Mouse (Mus musculus): ENCODE results near the gene Wipf3. TPM values are rescaled to one million over a fixed set of nuclear protein-coding genes. Genes with fewer than 3 reads are reported as not detected.

Gene Wipf3
- polyA plus RNA-seq, 1 experiment from 2014 or later: 0.72 TPM

DNA sequence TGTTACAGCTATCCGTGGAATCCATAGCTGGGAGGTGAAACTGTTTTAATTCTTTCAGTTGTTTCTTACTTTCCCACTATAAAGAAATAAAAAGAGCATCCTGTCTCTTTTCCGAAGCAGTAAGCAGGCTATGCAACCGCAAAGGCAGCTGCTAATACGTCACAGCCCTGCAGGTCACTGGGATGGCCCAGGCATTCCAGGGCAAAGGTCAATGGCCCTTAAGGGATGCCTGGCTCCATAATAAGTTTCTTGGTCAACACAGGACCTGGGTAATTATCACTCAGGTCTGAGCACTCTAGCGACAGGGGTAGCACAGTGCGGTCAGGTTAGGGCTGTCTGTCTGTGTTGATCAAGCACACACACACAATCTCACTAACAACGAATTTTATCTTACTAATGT is 61.7 kb downstream of the Wipf3 start:
- Histone ChIP-seq H3K4me3 (no peak overlapping the region), H3K4me1 (peaks cover 28% of the 10 kb centered on the region), H3K36me3 (replicated peaks) (no peaks in the 10 kb centered on the region), H3K9me3 (no peaks in the 10 kb centered on the region), H3K27ac (no peak overlapping the region), H3K27me3 (ENCODE audit: poor library complexity, severe bottlenecking) (peaks cover 17% of the 10 kb centered on the region)
- DNase-seq (ENCODE audit: extremely low spot score, low spot score): no peak
- 69% methylated on average over 7 of the region's 7 CpGs for WGBS

DNA sequence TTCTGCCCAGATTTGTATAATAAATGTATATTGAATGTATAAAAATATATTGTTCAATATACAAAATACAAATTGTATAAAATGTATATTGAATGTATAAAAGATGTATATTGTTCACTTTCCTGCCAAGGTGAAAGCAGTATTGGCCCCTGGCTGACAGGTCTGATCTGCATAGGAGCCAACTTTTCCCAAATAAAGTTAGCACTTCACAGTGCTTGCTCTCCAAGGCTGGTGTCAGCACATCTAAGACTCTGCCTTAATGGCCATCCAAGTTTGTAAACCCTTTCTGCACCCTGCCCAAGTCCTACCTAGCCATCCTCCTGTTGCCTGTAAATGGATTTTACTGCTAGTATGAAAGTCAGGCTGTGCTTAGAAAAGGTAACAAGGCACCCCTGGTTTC is 64.7 kb downstream of the Wipf3 start:
- Histone ChIP-seq H3K4me1 (peaks cover 26% of the 10 kb centered on the region), H3K4me3 (no peak overlapping the region), H3K9me3 (no peaks in the 10 kb centered on the region), H3K27me3 (ENCODE audit: poor library complexity, severe bottlenecking) (no peaks in the 10 kb centered on the region), H3K27ac (peak overlapping the region; percentile 60; the same call in 1 of the 2 replicates), H3K36me3 (replicated peaks) (no peaks in the 10 kb centered on the region)
- DNase-seq (ENCODE audit: extremely low spot score, low spot score): no peak

DNA sequence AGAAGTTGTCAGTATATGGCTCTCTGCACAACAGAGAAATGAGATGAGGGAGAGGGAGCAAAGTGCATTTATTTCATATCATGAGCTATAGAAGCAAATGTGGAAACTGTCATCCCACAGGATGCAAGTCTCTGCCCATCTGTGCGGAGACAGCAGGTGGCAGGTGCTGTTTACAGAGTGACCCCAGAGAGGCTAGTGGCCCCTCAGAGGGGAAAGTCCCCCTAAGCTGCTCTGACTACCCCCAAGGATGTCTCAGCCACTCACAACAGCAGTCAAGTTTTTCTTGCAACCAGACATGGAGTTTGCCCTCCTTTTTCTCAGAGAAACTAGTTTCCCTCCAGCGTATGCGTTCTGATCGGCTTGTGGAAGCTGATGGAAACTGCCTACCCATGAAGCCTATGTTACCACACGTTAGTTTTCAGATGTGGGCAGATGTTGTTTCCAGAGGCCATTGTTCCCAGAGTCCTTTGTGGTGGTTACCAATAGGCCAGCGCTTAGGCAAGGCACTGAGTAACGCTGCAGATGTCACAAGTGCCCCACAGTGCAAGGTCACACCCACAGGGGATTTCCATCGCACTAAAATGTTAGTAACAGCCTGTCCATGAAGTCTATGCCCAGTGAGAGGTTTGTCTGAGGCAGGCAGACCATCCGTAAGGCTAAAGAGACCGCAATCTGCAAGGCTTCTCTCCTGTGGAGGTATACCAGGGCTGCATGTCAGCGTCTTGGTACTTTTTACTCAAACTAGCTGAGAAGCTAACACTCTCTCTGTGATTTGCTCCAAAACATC is 65.4 kb downstream of the Wipf3 start:
- Histone ChIP-seq H3K36me3 (replicated peaks) (no peaks in the 10 kb centered on the region), H3K27ac (peak overlapping the region; percentile 60), H3K9me3 (no peaks in the 10 kb centered on the region), H3K4me1 (peaks cover 26% of the 10 kb centered on the region), H3K27me3 (ENCODE audit: poor library complexity, severe bottlenecking) (no peaks in the 10 kb centered on the region), H3K4me3 (no peak overlapping the region)
- WGBS: 72% methylated on average over 11 of the region's 11 CpGs
- no peak for DNase-seq (ENCODE audit: extremely low spot score, low spot score)

DNA sequence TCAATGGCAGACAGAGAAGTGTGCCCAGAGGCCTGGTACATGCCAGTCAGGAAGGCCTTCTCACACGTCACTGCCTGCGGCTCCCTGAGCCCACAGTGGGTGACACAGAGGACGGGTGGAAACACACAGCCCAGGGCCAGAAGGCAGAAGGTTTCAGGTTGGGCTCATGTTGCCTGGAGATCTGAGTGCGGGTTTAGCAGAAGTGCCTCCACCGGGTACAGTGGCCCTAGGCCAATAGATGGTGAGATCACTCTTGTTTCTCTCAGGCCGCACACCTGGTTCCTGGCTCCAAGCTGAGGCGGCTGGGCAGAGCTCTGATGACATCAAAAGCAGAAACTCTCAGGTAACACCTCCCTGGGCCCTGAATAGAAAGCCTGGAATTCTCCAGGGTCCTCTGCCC is 66.8 kb downstream of the Wipf3 start:
- no peaks in the 10 kb centered on the region for H3K9me3 ChIP-seq
- 91% methylated on average over 7 of the region's 7 CpGs for WGBS
- peaks cover 6% of the 10 kb centered on the region; the same call in 1 of the 2 replicates for H3K36me3 ChIP-seq (replicated peaks)
- H3K27ac ChIP-seq: no peak overlapping the region
- H3K27me3 ChIP-seq (ENCODE audit: poor library complexity, severe bottlenecking): no peaks in the 10 kb centered on the region
- no peak for DNase-seq (ENCODE audit: extremely low spot score, low spot score)
- peaks cover 22% of the 10 kb centered on the region for H3K4me1 ChIP-seq
- no peak overlapping the region for H3K4me3 ChIP-seq

DNA sequence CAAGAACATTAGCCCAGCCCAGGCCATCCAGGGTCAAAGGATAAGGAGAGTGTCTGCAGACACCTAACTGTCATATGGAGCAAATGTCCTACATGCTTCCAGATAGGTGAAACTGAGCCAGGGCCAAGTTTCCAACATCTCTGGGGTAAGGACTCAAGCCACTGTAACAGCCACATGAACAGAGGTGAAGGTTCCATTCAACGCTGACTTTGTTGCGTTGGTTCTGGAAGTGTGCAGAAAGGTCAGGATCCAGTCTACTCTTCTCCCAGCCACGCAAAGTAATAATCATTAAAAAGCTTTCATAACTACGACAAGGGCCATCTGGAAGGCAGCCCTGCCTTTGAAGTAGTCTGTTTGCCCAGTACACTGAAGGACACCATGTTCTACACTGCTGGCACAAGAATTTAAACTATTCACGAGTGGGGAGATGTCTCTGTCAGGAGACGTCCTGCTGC is 73.3 kb downstream of the Wipf3 start:
- Histone ChIP-seq H3K27me3 (ENCODE audit: poor library complexity, severe bottlenecking) (0 out of 2 replicates have a peak, but pooled peaks cover 6% of the 10 kb centered on the region), H3K27ac (no peak overlapping the region), H3K9me3 (no peaks in the 10 kb centered on the region), H3K4me3 (no peak overlapping the region), H3K36me3 (replicated peaks) (peaks cover 16% of the 10 kb centered on the region), H3K4me1 (peaks cover 8% of the 10 kb centered on the region)
- 91% methylated on average over 6 of the region's 6 CpGs for WGBS
- no peak for DNase-seq (ENCODE audit: extremely low spot score, low spot score)

DNA sequence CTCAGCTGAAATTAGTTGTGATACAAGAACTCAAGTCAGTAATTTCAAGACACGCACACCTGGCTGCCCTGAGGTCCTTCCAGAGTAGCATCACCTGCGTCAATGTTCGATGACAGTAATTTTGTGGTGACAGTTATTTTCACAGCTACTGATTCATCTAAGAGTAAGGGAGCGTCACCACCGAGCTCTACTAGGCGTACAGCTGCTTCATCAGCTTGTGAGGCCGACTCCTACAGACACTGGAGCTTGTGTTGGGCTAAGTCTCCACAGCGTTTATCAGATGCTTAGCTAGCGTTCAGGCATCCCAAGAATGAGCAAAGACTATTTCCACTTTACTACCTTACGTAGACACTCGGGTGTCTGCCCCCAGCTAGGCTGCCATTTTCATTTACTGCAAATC is 76.9 kb downstream of the Wipf3 start:
- no peaks in the 10 kb centered on the region for H3K9me3 ChIP-seq
- peaks cover 31% of the 10 kb centered on the region for H3K36me3 ChIP-seq (replicated peaks)
- 93% methylated on average over 11 of the region's 11 CpGs for WGBS
- no peak for DNase-seq (ENCODE audit: extremely low spot score, low spot score)
- H3K27ac ChIP-seq: no peak overlapping the region
- 0 out of 2 replicates have a peak, but pooled peaks cover 8% of the 10 kb centered on the region for H3K27me3 ChIP-seq (ENCODE audit: poor library complexity, severe bottlenecking)
- peaks cover 31% of the 10 kb centered on the region for H3K4me1 ChIP-seq
- no peak overlapping the region for H3K4me3 ChIP-seq

DNA sequence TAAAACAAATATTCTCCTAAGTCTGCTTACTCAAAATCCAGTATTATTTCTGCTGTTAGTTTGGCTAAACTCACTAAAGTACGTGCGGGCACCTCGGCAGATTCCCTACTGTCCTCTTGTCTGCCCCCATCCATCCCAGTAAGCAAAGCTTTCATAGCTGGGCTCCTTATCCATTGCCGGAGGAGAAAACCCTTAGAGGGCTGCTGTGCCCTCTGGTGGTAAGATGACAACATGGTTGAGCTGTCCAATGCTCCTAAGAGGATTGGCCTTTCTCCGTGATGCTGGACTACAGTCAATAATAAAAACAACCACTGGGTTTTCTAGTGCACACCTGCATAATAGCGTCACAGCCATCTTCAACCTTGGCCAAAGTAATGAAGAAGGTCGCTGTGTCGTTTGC is 77.6 kb downstream of the Wipf3 start:
- H3K9me3 ChIP-seq: no peaks in the 10 kb centered on the region
- peak; percentile 29 for DNase-seq (ENCODE audit: extremely low spot score, low spot score)
- peaks cover 31% of the 10 kb centered on the region for H3K4me1 ChIP-seq
- no peak overlapping the region for H3K27ac ChIP-seq
- peaks cover 37% of the 10 kb centered on the region for H3K36me3 ChIP-seq (replicated peaks)
- 0 out of 2 replicates have a peak, but pooled peaks cover 8% of the 10 kb centered on the region for H3K27me3 ChIP-seq (ENCODE audit: poor library complexity, severe bottlenecking)
- H3K4me3 ChIP-seq: no peak overlapping the region
- WGBS: 40% methylated on average over 8 of the region's 8 CpGs

DNA sequence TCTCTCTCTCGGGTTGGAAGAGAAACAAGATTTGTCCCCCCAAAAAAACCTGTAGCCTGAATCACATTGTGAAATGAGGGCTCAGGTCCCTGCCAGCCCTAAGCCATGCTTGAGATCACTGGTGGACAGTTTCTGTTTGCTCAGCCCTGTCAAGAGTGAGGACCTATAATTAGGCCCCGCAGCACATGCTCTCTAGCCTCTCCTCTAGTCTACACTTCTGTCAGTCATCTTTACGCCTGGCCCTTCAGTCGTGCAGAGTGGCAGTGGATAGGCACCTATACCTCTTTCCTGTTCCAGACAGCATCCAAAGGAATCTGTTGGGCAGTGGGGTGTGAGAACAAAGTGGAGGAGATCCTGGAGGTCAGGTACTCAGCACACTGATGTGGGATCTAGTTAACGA is 78.4 kb downstream of the Wipf3 start:
- Histone ChIP-seq H3K36me3 (replicated peaks) (peaks cover 41% of the 10 kb centered on the region), H3K9me3 (no peaks in the 10 kb centered on the region), H3K27me3 (ENCODE audit: poor library complexity, severe bottlenecking) (0 out of 2 replicates have a peak, but pooled peaks cover 8% of the 10 kb centered on the region), H3K27ac (peak overlapping the region; percentile 76), H3K4me3 (no peak overlapping the region), H3K4me1 (peaks cover 31% of the 10 kb centered on the region)
- 53% methylated on average over 5 of the region's 5 CpGs for WGBS
- DNase-seq (ENCODE audit: extremely low spot score, low spot score): no peak

DNA sequence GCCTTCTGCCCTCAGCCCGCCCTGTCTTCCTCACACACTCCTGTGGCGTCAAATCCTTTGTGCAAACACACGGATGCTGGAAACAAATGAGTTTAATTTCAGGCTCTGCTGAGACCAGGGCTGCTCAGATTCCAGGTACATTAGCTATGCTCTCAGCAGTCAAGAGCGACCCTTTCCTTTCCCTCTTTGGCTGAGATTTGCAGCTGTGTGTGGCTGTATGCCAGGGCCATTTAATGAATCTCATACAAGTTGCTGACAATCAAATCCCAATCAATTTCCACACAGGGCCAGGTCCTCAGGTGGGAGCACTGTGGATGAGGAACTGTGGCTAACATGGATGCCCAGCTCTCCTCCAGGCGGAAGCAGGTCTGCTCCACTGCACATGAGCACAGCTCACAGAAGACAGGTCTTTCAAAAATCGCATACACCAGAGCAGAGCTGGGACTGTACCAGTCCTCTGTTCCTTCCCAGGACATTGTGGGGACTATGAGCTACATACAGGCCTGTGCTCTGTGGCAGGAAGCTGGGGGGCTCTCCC is 78.9 kb downstream of the Wipf3 start:
- WGBS: 53% methylated on average over 6 of the region's 6 CpGs
- H3K4me3 ChIP-seq: no peak overlapping the region
- DNase-seq (ENCODE audit: extremely low spot score, low spot score): no peak

DNA sequence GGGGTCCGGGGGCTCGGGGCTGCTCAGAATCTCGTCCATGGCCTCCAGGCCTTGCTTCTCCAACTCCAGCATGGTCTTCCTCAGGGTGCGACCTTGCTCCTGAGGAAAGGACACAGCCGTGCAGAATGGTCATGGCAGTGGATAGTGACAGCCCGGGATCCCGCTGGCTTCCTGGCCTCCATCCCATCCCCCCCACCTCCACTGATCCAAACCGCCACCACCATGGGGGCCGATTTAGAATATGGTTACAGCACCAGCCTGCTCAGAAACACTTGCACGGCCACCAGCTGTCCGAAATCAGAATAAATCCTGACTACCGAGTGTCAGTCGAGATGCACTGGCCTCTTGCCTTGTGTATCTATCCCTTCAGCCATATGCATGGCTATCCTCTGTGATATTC is 79.9 kb downstream of the Wipf3 start:
- H3K4me3 ChIP-seq: no peak overlapping the region
- H3K36me3 ChIP-seq (replicated peaks): peaks cover 54% of the 10 kb centered on the region
- H3K4me1 ChIP-seq: peaks cover 31% of the 10 kb centered on the region
- DNase-seq (ENCODE audit: extremely low spot score, low spot score): no peak
- 87% methylated on average over 13 of the region's 13 CpGs for WGBS
- H3K27ac ChIP-seq: peak overlapping the region; percentile 76
- H3K27me3 ChIP-seq (ENCODE audit: poor library complexity, severe bottlenecking): 0 out of 2 replicates have a peak, but pooled peaks cover 8% of the 10 kb centered on the region
- no peaks in the 10 kb centered on the region for H3K9me3 ChIP-seq

More for the DNA sequence above, 78.9 kb downstream of the Wipf3 start:
- H3K27me3 ChIP-seq (ENCODE audit: poor library complexity, severe bottlenecking): 0 out of 2 replicates have a peak, but pooled peaks cover 8% of the 10 kb centered on the region
- peak overlapping the region; percentile 76 for H3K27ac ChIP-seq
- peaks cover 31% of the 10 kb centered on the region for H3K4me1 ChIP-seq
- H3K36me3 ChIP-seq (replicated peaks): peaks cover 44% of the 10 kb centered on the region
- H3K9me3 ChIP-seq: no peaks in the 10 kb centered on the region

DNA sequence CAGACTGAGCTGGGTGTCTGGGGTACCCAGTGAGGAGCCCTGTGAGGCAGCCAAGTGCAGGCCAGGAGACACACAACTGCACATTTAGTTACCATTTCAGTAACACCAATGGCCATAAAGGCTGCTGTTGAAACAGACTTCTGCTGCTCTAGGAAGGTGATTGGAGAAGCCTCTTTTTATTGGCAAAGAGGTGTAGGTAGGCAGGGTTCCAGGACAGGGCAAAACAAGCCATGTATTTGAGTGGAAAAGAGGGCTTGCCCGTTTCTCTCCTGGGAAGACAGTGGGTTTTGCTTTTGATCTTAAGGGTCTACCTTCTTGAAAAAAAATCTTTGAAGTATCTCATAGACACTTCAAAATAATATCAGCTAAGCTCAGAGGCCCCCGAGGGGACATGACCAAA is 82.9 kb downstream of the Wipf3 start:
- Histone ChIP-seq H3K4me1 (peaks cover 28% of the 10 kb centered on the region), H3K36me3 (replicated peaks) (peaks cover 67% of the 10 kb centered on the region), H3K27ac (no peak overlapping the region), H3K4me3 (no peak overlapping the region), H3K9me3 (no peaks in the 10 kb centered on the region), H3K27me3 (ENCODE audit: poor library complexity, severe bottlenecking) (peaks cover 16% of the 10 kb centered on the region; the same call in 1 of the 2 replicates)
- DNase-seq (ENCODE audit: extremely low spot score, low spot score): no peak
- 89% methylated on average over 2 of the region's 2 CpGs for WGBS

DNA sequence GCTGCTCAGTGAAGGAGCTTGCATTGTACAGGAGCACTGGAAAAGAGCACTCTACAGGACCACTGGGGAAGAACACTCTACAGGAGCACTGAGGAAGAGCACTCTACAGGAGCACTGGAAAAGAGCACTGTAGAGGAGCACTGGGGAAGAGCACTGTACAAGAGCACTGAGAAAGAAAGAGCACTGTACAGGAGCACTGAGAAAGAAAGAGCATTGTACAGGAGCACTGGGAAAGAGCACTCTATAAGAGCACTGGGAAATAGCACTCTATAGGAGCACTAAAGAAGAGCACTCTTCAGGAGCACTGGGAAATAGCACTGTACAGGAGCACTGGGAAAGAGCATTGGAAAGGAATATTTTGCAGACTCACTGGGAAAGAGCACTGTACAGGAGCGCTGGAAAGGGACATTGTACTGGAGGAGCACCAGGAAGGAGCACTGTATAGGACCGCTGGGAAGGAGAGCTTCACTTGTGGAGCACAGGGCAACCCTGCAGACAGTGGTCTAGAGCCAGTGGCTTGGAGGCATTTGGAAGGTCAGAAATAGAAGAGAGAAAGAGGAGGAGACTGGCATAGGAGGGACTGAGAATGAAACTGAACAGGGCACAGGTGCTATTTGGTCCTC is 87.2 kb downstream of the Wipf3 start:
- Histone ChIP-seq H3K4me1 (peaks cover 8% of the 10 kb centered on the region), H3K27me3 (ENCODE audit: poor library complexity, severe bottlenecking) (peaks cover 10% of the 10 kb centered on the region; the same call in 1 of the 2 replicates), H3K4me3 (no peak overlapping the region), H3K36me3 (replicated peaks) (peaks cover 75% of the 10 kb centered on the region), H3K9me3 (no peaks in the 10 kb centered on the region), H3K27ac (no peak overlapping the region)
- DNase-seq (ENCODE audit: extremely low spot score, low spot score): no peak
- 86% methylated on average over 2 of the region's 2 CpGs for whole genome bisulfite sequencing

DNA sequence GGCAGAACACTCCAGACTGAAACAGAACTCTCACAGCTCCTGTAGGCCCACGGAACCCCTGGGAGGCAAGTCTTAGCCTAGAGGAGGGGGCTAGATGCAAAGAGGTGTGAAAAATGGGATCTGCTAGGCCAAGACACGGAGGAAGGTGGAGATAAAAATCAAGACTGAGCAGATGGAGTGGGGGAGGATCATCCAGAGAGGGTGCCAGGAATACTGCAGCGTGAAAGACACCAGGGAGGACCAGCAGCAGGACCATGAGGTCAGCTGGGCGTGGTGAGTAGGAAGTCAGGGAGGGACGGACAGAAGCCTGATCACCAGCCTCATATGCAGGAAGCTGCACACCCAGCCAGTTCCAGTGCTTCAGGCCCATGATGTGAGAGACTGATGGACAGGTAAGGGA is 89.4 kb downstream of the Wipf3 start:
- Histone ChIP-seq H3K27me3 (ENCODE audit: poor library complexity, severe bottlenecking) (peaks cover 10% of the 10 kb centered on the region; the same call in 1 of the 2 replicates), H3K4me1 (peaks cover 8% of the 10 kb centered on the region), H3K36me3 (replicated peaks) (peaks cover 75% of the 10 kb centered on the region), H3K9me3 (no peaks in the 10 kb centered on the region), H3K27ac (0 out of 2 replicates have a peak overlapping the region, but pooled peaks have one; percentile 25), H3K4me3 (no peak overlapping the region)
- 73% methylated on average over 5 of the region's 5 CpGs for WGBS
- no peak for DNase-seq (ENCODE audit: extremely low spot score, low spot score)
